Comparison of ENCODE assay signal across 8 mouse cellular contexts in genomic region chr4:123905126-123905668, GRCm38 (mm10). TPM values are rescaled to one million over a fixed set of nuclear protein-coding genes. Genes with fewer than 3 reads are reported as not detected.
DNase-seq lines count a peak whose midpoint lies in the region; ATAC-seq lines count a peak whose summit lies in the region.

No protein-coding gene starts in this region.

- H3K4me2 ChIP-seq in heart, embryonic 11.5 days: peak overlapping the region; percentile 79
- H3K4me2 ChIP-seq in embryonic facial prominence, embryonic 14.5 days (ENCODE audit: low read depth, low read length): peak overlapping the region; percentile 76
- H3K4me2 ChIP-seq in liver, embryonic 11.5 days: peak overlapping the region; percentile 72
- H3K4me2 ChIP-seq in stomach, embryonic 16.5 days (ENCODE audit: low read depth, low read length): peak overlapping the region; percentile 72

- H3K27me3 ChIP-seq in heart, embryonic 11.5 days (ENCODE audit: control insufficient read depth, insufficient read depth, low read length): no peaks in the 10 kb centered on the region
- no peaks in the 10 kb centered on the region for H3K27me3 ChIP-seq in embryonic facial prominence, embryonic 14.5 days (replicated peaks; ENCODE audit: control insufficient read depth, insufficient read depth, low read length)
- H3K27me3 ChIP-seq in liver, embryonic 11.5 days (replicated peaks; ENCODE audit: control insufficient read depth, insufficient read depth, low read length): no peaks in the 10 kb centered on the region
- no peaks in the 10 kb centered on the region for H3K27me3 ChIP-seq in stomach, embryonic 16.5 days (ENCODE audit: control insufficient read depth, insufficient read depth, low read length)

- intact Hi-C loops in heart, postnatal 36 days (cut with DNase I): loop anchor here (5.0 kb wide), 1 partner anchor 493 kb away; no protein-coding TSS in a partner anchor

- H3K4me3 ChIP-seq in heart, embryonic 11.5 days (ENCODE audit: low read depth, low read length): peak overlapping the region; percentile 88
- H3K4me3 ChIP-seq in embryonic facial prominence, embryonic 14.5 days (ENCODE audit: low read depth, low read length): peak overlapping the region; percentile 80
- H3K4me3 ChIP-seq in liver, embryonic 11.5 days (ENCODE audit: low read depth, low read length): peak overlapping the region; percentile 85
- peak overlapping the region; percentile 81 for H3K4me3 ChIP-seq in stomach, embryonic 16.5 days (replicated peaks; ENCODE audit: low read length)

- no peak; the same call in 1 of the 2 replicates for ATAC-seq in heart, embryonic 11.5 days (replicated peaks; ENCODE audit: insufficient number of reproducible peaks, low FRiP score, low TSS enrichment)
- ATAC-seq in CD4-positive, CD25-positive, alpha-beta regulatory T cell, adult 4 months: peak; percentile 1
- ATAC-seq in embryonic facial prominence, embryonic 14.5 days (ENCODE audit: low read depth): no peak; the same call in 1 of the 2 replicates
- peak; percentile 59 for ATAC-seq in liver, embryonic 11.5 days (replicated peaks; ENCODE audit: low FRiP score)
- ATAC-seq in stomach, embryonic 16.5 days (ENCODE audit: insufficient read depth, low FRiP score): no peak; the same call in 1 of the 2 replicates

- H3K36me3 ChIP-seq in heart, embryonic 11.5 days (ENCODE audit: control insufficient read depth, insufficient read depth, low read length): no peaks in the 10 kb centered on the region
- peaks cover 18% of the 10 kb centered on the region; the same call in 1 of the 2 replicates for H3K36me3 ChIP-seq in embryonic facial prominence, embryonic 14.5 days (ENCODE audit: control insufficient read depth, insufficient read depth, low read length)
- H3K36me3 ChIP-seq in liver, embryonic 11.5 days (ENCODE audit: control insufficient read depth, insufficient read depth, low read length): peaks cover 2% of the 10 kb centered on the region; the same call in 1 of the 2 replicates
- H3K36me3 ChIP-seq in stomach, embryonic 16.5 days (ENCODE audit: control insufficient read depth, insufficient read depth, low read length): no peaks in the 10 kb centered on the region

- H3K9ac ChIP-seq in heart, embryonic 11.5 days (ENCODE audit: low read depth, low read length): peak overlapping the region; percentile 86
- peak overlapping the region; percentile 85 for H3K9ac ChIP-seq in embryonic facial prominence, embryonic 14.5 days (ENCODE audit: low read depth, low read length)
- peak overlapping the region; percentile 88 for H3K9ac ChIP-seq in liver, embryonic 11.5 days (ENCODE audit: low read depth, low read length)
- H3K9ac ChIP-seq in stomach, embryonic 16.5 days (ENCODE audit: low read length): peak overlapping the region; percentile 93

- no peak for DNase-seq in heart, postnatal 36 days
- DNase-seq in embryonic facial prominence, embryonic 14.5 days (ENCODE audit: low spot score): peak; percentile 48
- no peak for DNase-seq in liver, embryonic 11.5 days (ENCODE audit: low spot score)
- no peak for DNase-seq in layer of hippocampus, adult 18-20 months (ENCODE audit: low spot score in 2 of 2)
- no peak for DNase-seq in spleen, adult 12 weeks (ENCODE audit: low spot score)

- H3K27ac ChIP-seq in heart, embryonic 11.5 days (ENCODE audit: low read depth, low read length): peak overlapping the region; percentile 87
- H3K27ac ChIP-seq in embryonic facial prominence, embryonic 14.5 days (replicated peaks; ENCODE audit: low read depth, low read length): peak overlapping the region; percentile 83
- peak overlapping the region; percentile 82 for H3K27ac ChIP-seq in liver, embryonic 11.5 days (ENCODE audit: low read depth, low read length)
- peak overlapping the region; percentile 90 for H3K27ac ChIP-seq in stomach, embryonic 16.5 days (ENCODE audit: low read length)

- peaks cover 7% of the 10 kb centered on the region for H3K4me1 ChIP-seq in heart, embryonic 11.5 days (ENCODE audit: control insufficient read depth, insufficient read depth, low read length)
- H3K4me1 ChIP-seq in embryonic facial prominence, embryonic 14.5 days (ENCODE audit: control insufficient read depth, insufficient read depth, low read length): peaks cover 7% of the 10 kb centered on the region; the same call in 1 of the 2 replicates
- H3K4me1 ChIP-seq in liver, embryonic 11.5 days (replicated peaks; ENCODE audit: control insufficient read depth, insufficient read depth, low read length): peaks cover 11% of the 10 kb centered on the region
- peaks cover 13% of the 10 kb centered on the region for H3K4me1 ChIP-seq in stomach, embryonic 16.5 days (ENCODE audit: control insufficient read depth, insufficient read depth, low read length)

- WGBS in heart, embryonic 11.5 days (ENCODE audit: insufficient replicate concordance): 1% methylated on average over 50 of the region's 53 CpGs
- under 1% methylated on average over 14 of the region's 53 CpGs for WGBS in embryonic facial prominence, embryonic 14.5 days
- under 1% methylated on average over 53 of the region's 53 CpGs for WGBS in liver, embryonic 11.5 days
- under 1% methylated on average over 52 of the region's 53 CpGs for WGBS in stomach, embryonic 16.5 days

- H3K9me3 ChIP-seq in heart, embryonic 11.5 days (replicated peaks; ENCODE audit: control insufficient read depth, low read length): no peaks in the 10 kb centered on the region
- H3K9me3 ChIP-seq in embryonic facial prominence, embryonic 14.5 days (ENCODE audit: control insufficient read depth, low read length): no peaks in the 10 kb centered on the region
- H3K9me3 ChIP-seq in liver, embryonic 11.5 days (ENCODE audit: control insufficient read depth, low read length): no peaks in the 10 kb centered on the region
- H3K9me3 ChIP-seq in stomach, embryonic 16.5 days (replicated peaks; ENCODE audit: control insufficient read depth, low read length): no peaks in the 10 kb centered on the region

RNA-seq across cellular contexts. Expression of gene Mycbp, which starts 0.6 kb away (rescaled TPM):
- 67.3 and 72.3 TPM in 2 replicates for polyA plus RNA-seq in heart, embryonic 11.5 days (2014; fragmentation: Nextera tagmentation; extraction: Ambion mirVana)
- 10 to 100 TPM; 23.0 to 25.6 TPM for total RNA-seq in heart, postnatal 36 days (2021)
- 10 to 100 TPM; 13.7 to 14.9 TPM for polyA plus RNA-seq in CD4-positive, CD25-positive, alpha-beta regulatory T cell, adult 4 months (2017; shearing (Covaris generic))
- 67.5 and 81.0 TPM in 2 replicates for polyA plus RNA-seq in embryonic facial prominence, embryonic 14.5 days (2014; fragmentation: Nextera tagmentation; extraction: Ambion mirVana)
- polyA plus RNA-seq in liver, embryonic 11.5 days (2014; fragmentation: Nextera tagmentation; extraction: Ambion mirVana): 102 and 106 TPM in 2 replicates
- polyA plus RNA-seq in stomach, embryonic 16.5 days (2015; fragmentation: Nextera tagmentation; extraction: Ambion mirVana): 77.0 and 88.2 TPM in 2 replicates
- total RNA-seq in layer of hippocampus, adult 18-20 months (2021): 10 to 100 TPM in 1 of 2 experiments, 1 to 10 TPM in 1; 8.9 to 10.9 TPM

RNA-seq across cellular contexts. Expression of gene Rragc, which starts 12.0 kb away (rescaled TPM):
- polyA plus RNA-seq in heart, embryonic 11.5 days (2014; fragmentation: Nextera tagmentation; extraction: Ambion mirVana): 37.5 and 39.0 TPM in 2 replicates
- total RNA-seq in heart, postnatal 36 days (2021): 10 to 100 TPM; 39.8 to 40.0 TPM
- 1 to 10 TPM; 4.6 to 7.7 TPM for polyA plus RNA-seq in CD4-positive, CD25-positive, alpha-beta regulatory T cell, adult 4 months (2017; shearing (Covaris generic))
- 54.7 and 56.6 TPM in 2 replicates for polyA plus RNA-seq in embryonic facial prominence, embryonic 14.5 days (2014; fragmentation: Nextera tagmentation; extraction: Ambion mirVana)
- 37.8 and 39.9 TPM in 2 replicates for polyA plus RNA-seq in liver, embryonic 11.5 days (2014; fragmentation: Nextera tagmentation; extraction: Ambion mirVana)
- polyA plus RNA-seq in stomach, embryonic 16.5 days (2015; fragmentation: Nextera tagmentation; extraction: Ambion mirVana): 43.4 and 45.7 TPM in 2 replicates
- total RNA-seq in layer of hippocampus, adult 18-20 months (2021): 10 to 100 TPM; 58.9 to 59.2 TPM

RNA-seq across cellular contexts. Expression of gene 4930535I16Rik, which starts 12.6 kb away (rescaled TPM):
- not detected in 2 replicates for polyA plus RNA-seq in heart, embryonic 11.5 days (2014; fragmentation: Nextera tagmentation; extraction: Ambion mirVana)
- total RNA-seq in heart, postnatal 36 days (2021): not detected
- polyA plus RNA-seq in CD4-positive, CD25-positive, alpha-beta regulatory T cell, adult 4 months (2017; shearing (Covaris generic)): not detected
- polyA plus RNA-seq in embryonic facial prominence, embryonic 14.5 days (2014; fragmentation: Nextera tagmentation; extraction: Ambion mirVana): not detected in 2 replicates
- polyA plus RNA-seq in liver, embryonic 11.5 days (2014; fragmentation: Nextera tagmentation; extraction: Ambion mirVana): not detected in 2 replicates
- polyA plus RNA-seq in stomach, embryonic 16.5 days (2015; fragmentation: Nextera tagmentation; extraction: Ambion mirVana): not detected in 2 replicates
- total RNA-seq in layer of hippocampus, adult 18-20 months (2021): not detected

RNA-seq across cellular contexts. Expression of gene 4933427I04Rik, which starts 45.7 kb away (rescaled TPM):
- not detected in 2 replicates for polyA plus RNA-seq in heart, embryonic 11.5 days (2014; fragmentation: Nextera tagmentation; extraction: Ambion mirVana)
- not detected for total RNA-seq in heart, postnatal 36 days (2021)
- not detected for polyA plus RNA-seq in CD4-positive, CD25-positive, alpha-beta regulatory T cell, adult 4 months (2017; shearing (Covaris generic))
- not detected in 2 replicates for polyA plus RNA-seq in embryonic facial prominence, embryonic 14.5 days (2014; fragmentation: Nextera tagmentation; extraction: Ambion mirVana)
- polyA plus RNA-seq in liver, embryonic 11.5 days (2014; fragmentation: Nextera tagmentation; extraction: Ambion mirVana): 0.07 TPM in 1 of 2 replicates, not detected in the other
- 0.05 and 0.10 TPM in 2 replicates for polyA plus RNA-seq in stomach, embryonic 16.5 days (2015; fragmentation: Nextera tagmentation; extraction: Ambion mirVana)
- not detected for total RNA-seq in layer of hippocampus, adult 18-20 months (2021)

Comparison
In these comparisons a context has a peak if more than half of its experiments do, and no peak if none do; other contexts are left out.
1. ATAC-seq: peak in CD4-positive, CD25-positive, alpha-beta regulatory T cell, adult 4 months (single experiment) and liver, embryonic 11.5 days (single experiment); none in heart, embryonic 11.5 days (single experiment), embryonic facial prominence, embryonic 14.5 days (single experiment) and stomach, embryonic 16.5 days (single experiment).
2. Peak in every context shown above with its lines, with median percentiles within 50 percentile points of each other: H3K27ac ChIP-seq, H3K4me2 ChIP-seq, H3K4me3 ChIP-seq and H3K9ac ChIP-seq.